Mouse (Mus musculus) embryonic facial prominence, embryonic 13.5 days (tissue): ENCODE results near the gene Tm9sf4. TPM values are rescaled to one million over a fixed set of nuclear protein-coding genes. Genes with fewer than 3 reads are reported as not detected.

Experiments used
- ATAC-seq: fragments of 200-750 bp; cut with Nextera tagmentation; 2 replicates; pipeline ENCODE4 v1.8.0; 2017; ENCODE audit warnings: low read depth; ENCODE audit not compliant: insufficient number of reproducible peaks, insufficient read depth, low FRiP score, low TSS enrichment
- H3K27ac ChIP-seq: fragments of 300-500 bp; sonication (generic); 2 replicates; pipeline ENCODE4 v1.5.1; 2015; ENCODE audit warnings: moderate library complexity, mild to moderate bottlenecking, inconsistent platforms
- H3K27me3 ChIP-seq: fragments of 300-500 bp; sonication (generic); 2 replicates; pipeline ENCODE4 v1.6.1; 2015; ENCODE audit warnings: mild to moderate bottlenecking, inconsistent platforms
- H3K36me3 ChIP-seq: fragments of 300-500 bp; sonication (generic); 2 replicates; pipeline ENCODE4 v1.6.1; 2015; ENCODE audit warnings: mild to moderate bottlenecking, inconsistent platforms
- H3K4me1 ChIP-seq: fragments of 300-500 bp; sonication (generic); 2 replicates; pipeline ENCODE4 v1.6.1; 2015; ENCODE audit warnings: inconsistent platforms
- H3K4me2 ChIP-seq: fragments of 300-500 bp; sonication (generic); 2 replicates; pipeline ENCODE4 v1.6.1; 2015; ENCODE audit warnings: moderate library complexity, mild to moderate bottlenecking, inconsistent platforms
- H3K4me3 ChIP-seq: fragments of 300-500 bp; sonication (generic); 2 replicates; pipeline ENCODE4 v1.5.1; 2015; ENCODE audit warnings: mild to moderate bottlenecking, inconsistent platforms
- H3K9ac ChIP-seq: fragments of 300-500 bp; sonication (generic); 2 replicates; pipeline ENCODE4 v1.6.1; 2015; ENCODE audit warnings: mild to moderate bottlenecking, inconsistent platforms
- H3K9me3 ChIP-seq: fragments of 300-500 bp; sonication (generic); 2 replicates; pipeline ENCODE4 v1.6.1; 2016; ENCODE audit warnings: inconsistent platforms
- WGBS: fragments of 180-500 bp; shearing (Covaris S2); methylation state at CpG from one replicate; pipeline ENCODE4 v1.1.7; 2015; ENCODE audit warnings: mixed read lengths; 5-methylcytosine and 5-hydroxymethylcytosine counted together
- polyA plus RNA-seq: library from polyadenylated mRNA; unstranded; fragments of >200 nt; fragmentation: Nextera tagmentation; extraction: Ambion mirVana; gene quantifications from 2 replicates; pipeline ENCODE4 v1.2.1, GENCODE M21; 2015

Tm9sf4 gene
- polyA plus RNA-seq, 1 experiment from 2014 or later = 85.7 TPM

GRCm38 (mm10) chr2:153139158-153139557 lies 21.9 kb upstream of the Tm9sf4 start:
- Histone ChIP-seq H3K27me3 (no peaks in the 10 kb centered on the region; the same call in 1 of the 2 replicates), H3K27ac (no peak overlapping the region), H3K9me3 (no peaks in the 10 kb centered on the region), H3K4me2 (no peak overlapping the region), H3K4me3 (no peak overlapping the region), H3K36me3 (no peaks in the 10 kb centered on the region), H3K9ac (no peak overlapping the region), H3K4me1 (peaks cover 17% of the 10 kb centered on the region)
- WGBS = 77% methylated on average over 7 of the region's 7 CpGs
- no peak for ATAC-seq

- Histone ChIP-seq H3K4me1 (peaks cover 17% of the 10 kb centered on the region), H3K4me2 (no peak overlapping the region), H3K36me3 (no peaks in the 10 kb centered on the region), H3K4me3 (no peak overlapping the region), H3K9me3 (no peaks in the 10 kb centered on the region), H3K27me3 (no peaks in the 10 kb centered on the region; the same call in 1 of the 2 replicates), H3K9ac (no peak overlapping the region), H3K27ac (peak overlapping the region; percentile 60)
- 9% methylated on average over 9 of the region's 9 CpGs for WGBS
- 0 out of 2 replicates have a peak, but pooled peaks have one; percentile 56 for ATAC-seq
Measured at GRCm38 (mm10) chr2:153139996-153140613, 21.0 kb upstream of the Tm9sf4 start.

- H3K4me3 ChIP-seq = no peak overlapping the region
- no peak overlapping the region for H3K27ac ChIP-seq
- H3K27me3 ChIP-seq = no peaks in the 10 kb centered on the region; the same call in 1 of the 2 replicates
- H3K4me2 ChIP-seq = no peak overlapping the region
- no peak overlapping the region for H3K9ac ChIP-seq
- no peaks in the 10 kb centered on the region for H3K36me3 ChIP-seq
- H3K9me3 ChIP-seq = no peaks in the 10 kb centered on the region
- no peak for ATAC-seq
- WGBS = 35% methylated on average over 10 of the region's 10 CpGs
- peaks cover 17% of the 10 kb centered on the region for H3K4me1 ChIP-seq
Measured at GRCm38 (mm10) chr2:153142620-153143199, 18.4 kb upstream of the Tm9sf4 start.

- H3K27me3 ChIP-seq = no peaks in the 10 kb centered on the region; the same call in 1 of the 2 replicates
- no peak overlapping the region for H3K9ac ChIP-seq
- H3K36me3 ChIP-seq = no peaks in the 10 kb centered on the region
- H3K4me1 ChIP-seq = peaks cover 9% of the 10 kb centered on the region
- no peaks in the 10 kb centered on the region for H3K9me3 ChIP-seq
- no peak overlapping the region for H3K4me3 ChIP-seq
- WGBS = 68% methylated on average over 5 of the region's 5 CpGs
- ATAC-seq = no peak
- H3K4me2 ChIP-seq = no peak overlapping the region
- H3K27ac ChIP-seq = no peak overlapping the region
Measured at GRCm38 (mm10) chr2:153145346-153145745, 15.8 kb upstream of the Tm9sf4 start.

GRCm38 (mm10) chr2:153147236-153147635 lies 13.9 kb upstream of the Tm9sf4 start:
- 75% methylated on average over 3 of the region's 3 CpGs for WGBS
- H3K27me3 ChIP-seq = no peaks in the 10 kb centered on the region; the same call in 1 of the 2 replicates
- ATAC-seq = no peak
- no peak overlapping the region for H3K27ac ChIP-seq
- H3K36me3 ChIP-seq = no peaks in the 10 kb centered on the region
- H3K9me3 ChIP-seq = no peaks in the 10 kb centered on the region
- peaks cover 5% of the 10 kb centered on the region; the same call in 1 of the 2 replicates for H3K4me1 ChIP-seq
- H3K9ac ChIP-seq = no peak overlapping the region
- no peak overlapping the region for H3K4me3 ChIP-seq
- no peak overlapping the region for H3K4me2 ChIP-seq

- Histone ChIP-seq H3K4me3 (no peak overlapping the region), H3K27me3 (no peaks in the 10 kb centered on the region; the same call in 1 of the 2 replicates), H3K9ac (no peak overlapping the region), H3K36me3 (no peaks in the 10 kb centered on the region), H3K9me3 (no peaks in the 10 kb centered on the region), H3K4me2 (no peak overlapping the region), H3K4me1 (peaks cover under 1% of the 10 kb centered on the region; the same call in 1 of the 2 replicates), H3K27ac (no peak overlapping the region)
- ATAC-seq = no peak
- WGBS = 16% methylated on average over 3 of the region's 3 CpGs
Measured at GRCm38 (mm10) chr2:153147715-153148114, 13.4 kb upstream of the Tm9sf4 start.

- Histone ChIP-seq H3K9me3 (no peaks in the 10 kb centered on the region), H3K27ac (no peak overlapping the region), H3K4me3 (no peak overlapping the region), H3K4me2 (no peak overlapping the region), H3K4me1 (no peaks in the 10 kb centered on the region), H3K9ac (no peak overlapping the region), H3K36me3 (no peaks in the 10 kb centered on the region), H3K27me3 (0 out of 2 replicates have a peak, but pooled peaks cover 4% of the 10 kb centered on the region)
- WGBS = 71% methylated on average over 3 of the region's 3 CpGs
- no peak for ATAC-seq
Measured at GRCm38 (mm10) chr2:153149742-153150141, 11.4 kb upstream of the Tm9sf4 start.

GRCm38 (mm10) chr2:153151026-153151425 lies 10.1 kb upstream of the Tm9sf4 start:
- H3K9ac ChIP-seq = no peak overlapping the region
- 81% methylated on average over 7 of the region's 7 CpGs for WGBS
- H3K36me3 ChIP-seq = no peaks in the 10 kb centered on the region
- no peak for ATAC-seq
- H3K27me3 ChIP-seq = 0 out of 2 replicates have a peak, but pooled peaks cover 4% of the 10 kb centered on the region
- no peak overlapping the region for H3K4me2 ChIP-seq
- no peaks in the 10 kb centered on the region for H3K9me3 ChIP-seq
- no peaks in the 10 kb centered on the region for H3K4me1 ChIP-seq
- H3K27ac ChIP-seq = no peak overlapping the region
- no peak overlapping the region for H3K4me3 ChIP-seq

GRCm38 (mm10) chr2:153151926-153152665 lies 9.0 kb upstream of the Tm9sf4 start:
- no peak for ATAC-seq
- no peaks in the 10 kb centered on the region for H3K9me3 ChIP-seq
- H3K27me3 ChIP-seq = 0 out of 2 replicates have a peak, but pooled peaks cover 4% of the 10 kb centered on the region
- H3K4me3 ChIP-seq = no peak overlapping the region
- no peak overlapping the region for H3K27ac ChIP-seq
- no peak overlapping the region for H3K9ac ChIP-seq
- no peak overlapping the region for H3K4me2 ChIP-seq
- H3K4me1 ChIP-seq = no peaks in the 10 kb centered on the region
- WGBS = 77% methylated on average over 8 of the region's 8 CpGs
- H3K36me3 ChIP-seq = no peaks in the 10 kb centered on the region

GRCm38 (mm10) chr2:153153033-153153450 lies 8.1 kb upstream of the Tm9sf4 start:
- Histone ChIP-seq H3K4me1 (no peaks in the 10 kb centered on the region), H3K9ac (no peak overlapping the region), H3K4me2 (no peak overlapping the region), H3K36me3 (no peaks in the 10 kb centered on the region), H3K27ac (no peak overlapping the region), H3K9me3 (no peaks in the 10 kb centered on the region), H3K27me3 (0 out of 2 replicates have a peak, but pooled peaks cover 4% of the 10 kb centered on the region), H3K4me3 (no peak overlapping the region)
- no peak for ATAC-seq
- WGBS = 78% methylated on average over 4 of the region's 4 CpGs

GRCm38 (mm10) chr2:153157270-153157669 lies 3.8 kb upstream of the Tm9sf4 start:
- no peak for ATAC-seq
- Histone ChIP-seq H3K9me3 (no peaks in the 10 kb centered on the region), H3K27me3 (0 out of 2 replicates have a peak, but pooled peaks cover 4% of the 10 kb centered on the region), H3K27ac (no peak overlapping the region), H3K4me2 (no peak overlapping the region), H3K4me3 (no peak overlapping the region), H3K36me3 (no peaks in the 10 kb centered on the region), H3K4me1 (peaks cover 5% of the 10 kb centered on the region), H3K9ac (no peak overlapping the region)
- WGBS = 80% methylated on average over 2 of the region's 3 CpGs
